Mouse (Mus musculus): ENCODE results near the gene Pygo2.

Pygo2 gene

GRCm38 (mm10) chr3:89392871-89393311 lies 37.1 kb upstream of the Pygo2 start:
- DNase-seq (ENCODE audit: low spot score), result no peak

- DNase-seq (ENCODE audit: low spot score), result peak; percentile 91
Observed at GRCm38 (mm10) chr3:89393605-89394004, 36.4 kb upstream of the Pygo2 start.

- peak; percentile 53 for DNase-seq (ENCODE audit: low spot score)
Observed at GRCm38 (mm10) chr3:89394006-89394893, 35.8 kb upstream of the Pygo2 start, which contains the start of gene Zbtb7b. Zbtb7b (minus strand) TSS chr3:89394776.

- DNase-seq (ENCODE audit: low spot score), result peak; percentile 69
Observed at GRCm38 (mm10) chr3:89394894-89395256, 35.1 kb upstream of the Pygo2 start.

- no peak for DNase-seq (ENCODE audit: low spot score)
Observed at GRCm38 (mm10) chr3:89395419-89395805, 34.6 kb upstream of the Pygo2 start.

- DNase-seq (ENCODE audit: low spot score), result peak; percentile 52
Observed at GRCm38 (mm10) chr3:89395806-89396653, 34.0 kb upstream of the Pygo2 start.

- DNase-seq (ENCODE audit: low spot score), result no peak
Observed at GRCm38 (mm10) chr3:89396654-89397005, 33.4 kb upstream of the Pygo2 start.

- no peak for DNase-seq (ENCODE audit: low spot score)
Observed at GRCm38 (mm10) chr3:89401329-89401728, 28.7 kb upstream of the Pygo2 start.

- no peak for DNase-seq (ENCODE audit: low spot score)
Observed at GRCm38 (mm10) chr3:89402693-89403092, 27.3 kb upstream of the Pygo2 start, which contains the start of gene Lenep. Lenep (minus strand) TSS chr3:89402793.

- DNase-seq (ENCODE audit: low spot score), result no peak
Observed at GRCm38 (mm10) chr3:89406887-89407286, 23.1 kb upstream of the Pygo2 start.

GRCm38 (mm10) chr3:89408448-89408847 lies 21.6 kb upstream of the Pygo2 start:
- DNase-seq (ENCODE audit: low spot score), result no peak

GRCm38 (mm10) chr3:89409701-89410100 lies 20.3 kb upstream of the Pygo2 start:
- DNase-seq (ENCODE audit: low spot score), result no peak

- no peak for DNase-seq (ENCODE audit: low spot score)
Observed at GRCm38 (mm10) chr3:89410864-89411263, 19.1 kb upstream of the Pygo2 start.

- DNase-seq (ENCODE audit: low spot score), result peak; percentile 100
Observed at GRCm38 (mm10) chr3:89411490-89412393, 18.3 kb upstream of the Pygo2 start, which contains the start of gene Flad1. Flad1 (minus strand) TSS chr3:89411870.

GRCm38 (mm10) chr3:89416158-89416557 lies 13.9 kb upstream of the Pygo2 start:
- no peak for DNase-seq (ENCODE audit: low spot score)

- no peak for DNase-seq (ENCODE audit: low spot score)
Observed at GRCm38 (mm10) chr3:89417131-89417530, 12.9 kb upstream of the Pygo2 start.

GRCm38 (mm10) chr3:89417840-89418169 lies 12.2 kb upstream of the Pygo2 start:
- no peak for DNase-seq (ENCODE audit: low spot score)

GRCm38 (mm10) chr3:89418170-89418860 lies 11.7 kb upstream of the Pygo2 start, which contains the start of the genes Cks1b and Shc1:
Cks1b (minus strand) TSS chr3:89418383.
Shc1 (plus strand) TSS chr3:89418443.
- peak; percentile 95 for DNase-seq (ENCODE audit: low spot score)

GRCm38 (mm10) chr3:89418861-89419250 lies 11.2 kb upstream of the Pygo2 start:
- no peak for DNase-seq (ENCODE audit: low spot score)

- no peak for DNase-seq (ENCODE audit: low spot score)
Observed at GRCm38 (mm10) chr3:89419571-89419970, 10.4 kb upstream of the Pygo2 start.

- no peak for DNase-seq (ENCODE audit: low spot score)
Observed at GRCm38 (mm10) chr3:89419981-89420380, 10.0 kb upstream of the Pygo2 start.

Data from c-Kit-positive CD71-positive TER-119-positive erythroid progenitor cells, embryonic 14.5 days (primary cell).